Mouse (Mus musculus): Measurements from ENCODE around the gene Cplx3. TPM values are rescaled to one million over a fixed set of nuclear protein-coding genes. Genes with fewer than 3 reads are reported as not detected.

The Cplx3 gene
- total RNA-seq (2022), result 1 to 10 TPM; 3.5 to 6.1 (median 4.1) TPM

- DNase-seq (ENCODE audit: low spot score in 2 of 2), result no peak
Measured at GRCm38 (mm10) chr9:57606139-57606851, at the start of gene Cplx3. Gene Cplx3 (minus strand): TSS chr9:57606281.

GRCm38 (mm10) chr9:57655749-57656148, 49.7 kb upstream of the Cplx3 start:
- peak; percentile 90 to 95 for DNase-seq (ENCODE audit: low spot score in 2 of 2)

GRCm38 (mm10) chr9:57654966-57655365, 48.9 kb upstream of the Cplx3 start:
- no peak for DNase-seq (ENCODE audit: low spot score in 2 of 2)

GRCm38 (mm10) chr9:57653283-57653682, 47.2 kb upstream of the Cplx3 start, which contains the start of gene Csk:
Gene Csk (minus strand): TSS chr9:57653631.
- no peak for DNase-seq (ENCODE audit: low spot score in 2 of 2)

- no peak for DNase-seq (ENCODE audit: low spot score in 2 of 2)
Measured at GRCm38 (mm10) chr9:57652855-57653254, 46.8 kb upstream of the Cplx3 start.

GRCm38 (mm10) chr9:57652351-57652750, 46.3 kb upstream of the Cplx3 start:
- no peak for DNase-seq (ENCODE audit: low spot score in 2 of 2)

GRCm38 (mm10) chr9:57650786-57651311, 44.8 kb upstream of the Cplx3 start:
- DNase-seq (ENCODE audit: low spot score in 2 of 2), result no peak

- no peak for DNase-seq (ENCODE audit: low spot score in 2 of 2)
Measured at GRCm38 (mm10) chr9:57650130-57650785, 44.2 kb upstream of the Cplx3 start.

GRCm38 (mm10) chr9:57647286-57648108, 41.4 kb upstream of the Cplx3 start:
- DNase-seq (ENCODE audit: low spot score in 2 of 2), result no peak

GRCm38 (mm10) chr9:57646551-57647103, 40.5 kb upstream of the Cplx3 start:
- DNase-seq (ENCODE audit: low spot score in 2 of 2), result no peak

- peak; percentile 73 to 92 for DNase-seq (ENCODE audit: low spot score in 2 of 2)
Measured at GRCm38 (mm10) chr9:57644944-57645893, 39.1 kb upstream of the Cplx3 start.

GRCm38 (mm10) chr9:57644442-57644943, 38.4 kb upstream of the Cplx3 start:
- no peak for DNase-seq (ENCODE audit: low spot score in 2 of 2)

- no peak for DNase-seq (ENCODE audit: low spot score in 2 of 2)
Measured at GRCm38 (mm10) chr9:57643856-57644180, 37.7 kb upstream of the Cplx3 start.

- DNase-seq (ENCODE audit: low spot score in 2 of 2), result no peak
Measured at GRCm38 (mm10) chr9:57643169-57643855, 37.2 kb upstream of the Cplx3 start.

- no peak for DNase-seq (ENCODE audit: low spot score in 2 of 2)
Measured at GRCm38 (mm10) chr9:57641775-57642550, 35.9 kb upstream of the Cplx3 start.

- DNase-seq (ENCODE audit: low spot score in 2 of 2), result no peak
Measured at GRCm38 (mm10) chr9:57641022-57641421, 34.9 kb upstream of the Cplx3 start.

- no peak for DNase-seq (ENCODE audit: low spot score in 2 of 2)
Measured at GRCm38 (mm10) chr9:57640384-57640783, 34.3 kb upstream of the Cplx3 start.

- DNase-seq (ENCODE audit: low spot score in 2 of 2), result no peak
Measured at GRCm38 (mm10) chr9:57639661-57640328, 33.7 kb upstream of the Cplx3 start.

Measured in layer of hippocampus, adult 8-10 months (tissue).